Mouse (Mus musculus): Measurements from ENCODE around the gene Ago3. TPM values are rescaled to one million over a fixed set of nuclear protein-coding genes. Genes with fewer than 3 reads are reported as not detected.

Ago3 gene
- polyA plus RNA-seq (2016; fragmentation: Nextera tagmentation; extraction: Ambion mirVana) = 13.3 and 15.9 TPM in 2 replicates

- WGBS = under 1% methylated on average over 65 of the region's 65 CpGs
- Histone ChIP-seq H3K9me3 (replicated peaks) (no peaks in the 10 kb centered on the region), H3K36me3 (peaks cover 12% of the 10 kb centered on the region), H3K4me3 (peak within 1 kb of the TSS; percentile 96), H3K4me1 (peaks cover 23% of the 10 kb centered on the region), H3K27me3 (ENCODE audit: low read depth, poor library complexity, severe bottlenecking) (no peaks in the 10 kb centered on the region), H3K27ac (replicated peaks) (peak within 1 kb of the TSS; percentile 90)
- peak; percentile 95 for DNase-seq (ENCODE audit: low spot score)
Observed at GRCm38 (mm10) chr4:126429347-126430079, at the start of gene Ago3. Gene Ago3 (minus strand): TSS chr4:126429556.

DNA sequence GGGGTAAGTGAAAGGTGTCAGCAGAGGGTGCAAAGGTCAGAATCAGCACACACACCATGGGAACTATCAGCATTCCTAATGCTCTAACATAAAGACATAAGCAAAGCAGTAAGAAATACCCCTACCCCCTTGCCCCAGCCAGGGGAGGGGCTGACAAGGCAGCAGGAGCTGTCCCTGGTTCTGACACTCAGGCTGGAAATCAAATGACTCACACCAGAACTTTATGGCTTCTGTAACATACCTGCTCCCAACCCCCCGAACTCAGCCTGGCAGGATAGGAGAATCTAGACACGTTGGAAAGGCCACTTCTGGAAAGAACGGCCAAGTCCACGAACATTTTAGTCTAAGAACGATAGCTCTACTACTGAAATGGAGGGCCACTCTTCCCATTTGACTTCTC, 43.7 kb upstream of the Ago3 start:
- no peaks in the 10 kb centered on the region for H3K27me3 ChIP-seq (ENCODE audit: low read depth, poor library complexity, severe bottlenecking)
- H3K4me3 ChIP-seq = no peak overlapping the region
- DNase-seq (ENCODE audit: low spot score) = no peak
- H3K4me1 ChIP-seq = peaks cover 12% of the 10 kb centered on the region
- H3K9me3 ChIP-seq (replicated peaks) = no peaks in the 10 kb centered on the region
- WGBS = 58% methylated on average over 5 of the region's 5 CpGs
- no peaks in the 10 kb centered on the region for H3K36me3 ChIP-seq
- H3K27ac ChIP-seq (replicated peaks) = no peak overlapping the region

DNA sequence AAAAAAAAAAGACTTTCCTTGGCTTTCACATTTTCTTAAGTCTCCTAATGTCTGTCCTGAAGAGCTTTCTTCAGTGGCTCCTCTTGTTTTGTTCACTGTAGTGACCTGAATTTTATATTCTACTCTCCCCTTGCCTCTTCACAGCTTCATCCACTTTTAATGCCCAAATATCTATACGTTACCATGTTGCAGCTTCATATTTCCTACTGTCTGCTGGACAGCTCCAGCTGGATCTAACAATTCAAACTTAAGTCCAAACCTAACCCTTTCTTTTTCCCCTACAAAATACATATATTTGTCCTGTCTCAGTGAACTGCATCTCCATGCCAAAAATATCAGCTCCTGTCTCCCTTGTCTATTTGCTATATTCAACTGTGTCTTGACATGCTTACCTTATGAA, 40.0 kb upstream of the Ago3 start:
- 72% methylated on average over 1 of the region's 1 CpGs for WGBS
- Histone ChIP-seq H3K4me1 (peaks cover 47% of the 10 kb centered on the region), H3K36me3 (no peaks in the 10 kb centered on the region), H3K27ac (replicated peaks) (peak overlapping the region; percentile 100; the same call in 1 of the 2 replicates), H3K27me3 (ENCODE audit: low read depth, poor library complexity, severe bottlenecking) (no peaks in the 10 kb centered on the region), H3K9me3 (replicated peaks) (no peaks in the 10 kb centered on the region), H3K4me3 (no peak overlapping the region)
- DNase-seq (ENCODE audit: low spot score) = no peak

DNA sequence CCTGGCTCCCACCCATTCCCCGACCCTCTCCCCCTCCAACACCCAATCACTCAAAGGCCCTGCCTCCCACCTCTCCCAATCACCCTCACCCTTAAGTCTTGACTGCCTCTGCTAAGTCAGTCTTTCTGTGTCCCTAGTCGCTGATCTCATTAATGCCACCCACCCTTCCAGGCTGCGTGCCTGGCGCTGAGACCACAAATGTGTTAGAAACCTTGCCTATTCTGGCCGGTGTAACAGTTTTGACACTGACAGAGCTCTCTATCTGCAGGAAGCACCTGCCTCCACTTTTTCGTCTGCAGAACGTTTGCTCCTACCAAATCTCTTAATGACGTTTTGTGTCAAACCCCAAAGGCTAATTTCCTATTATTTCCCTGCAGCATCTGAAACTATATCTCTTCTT, 39.6 kb upstream of the Ago3 start:
- peaks cover 51% of the 10 kb centered on the region for H3K4me1 ChIP-seq
- peak overlapping the region; percentile 100 for H3K27ac ChIP-seq (replicated peaks)
- H3K9me3 ChIP-seq (replicated peaks) = no peaks in the 10 kb centered on the region
- no peaks in the 10 kb centered on the region for H3K27me3 ChIP-seq (ENCODE audit: low read depth, poor library complexity, severe bottlenecking)
- no peak for DNase-seq (ENCODE audit: low spot score)
- H3K4me3 ChIP-seq = peak overlapping the region; percentile 97
- WGBS = 8% methylated on average over 8 of the region's 8 CpGs
- H3K36me3 ChIP-seq = no peaks in the 10 kb centered on the region

- Histone ChIP-seq H3K36me3 (0 out of 2 replicates have a peak, but pooled peaks cover 1% of the 10 kb centered on the region), H3K4me3 (peak within 1 kb of the TSS; percentile 97), H3K27me3 (ENCODE audit: low read depth, poor library complexity, severe bottlenecking) (no peaks in the 10 kb centered on the region), H3K27ac (replicated peaks) (peak within 1 kb of the TSS; percentile 100), H3K4me1 (peaks cover 56% of the 10 kb centered on the region), H3K9me3 (replicated peaks) (no peaks in the 10 kb centered on the region)
- under 1% methylated on average over 55 of the region's 55 CpGs for WGBS
- peak; percentile 98 for DNase-seq (ENCODE audit: low spot score)
Observed at GRCm38 (mm10) chr4:126468285-126468901, 39.0 kb upstream of the Ago3 start, which contains the start of gene Ago1. Gene Ago1 (minus strand): TSS chr4:126468583.

GRCm38 (mm10) chr4:126467721-126468284, 38.4 kb upstream of the Ago3 start:
- under 1% methylated on average over 25 of the region's 25 CpGs for WGBS
- peak overlapping the region; percentile 97 for H3K4me3 ChIP-seq
- DNase-seq (ENCODE audit: low spot score) = peak; percentile 92
- no peaks in the 10 kb centered on the region for H3K27me3 ChIP-seq (ENCODE audit: low read depth, poor library complexity, severe bottlenecking)
- H3K9me3 ChIP-seq (replicated peaks) = no peaks in the 10 kb centered on the region
- H3K4me1 ChIP-seq = peaks cover 59% of the 10 kb centered on the region
- H3K36me3 ChIP-seq = 0 out of 2 replicates have a peak, but pooled peaks cover 3% of the 10 kb centered on the region
- H3K27ac ChIP-seq (replicated peaks) = peak overlapping the region; percentile 100

- peaks cover 17% of the 10 kb centered on the region for H3K36me3 ChIP-seq
- no peaks in the 10 kb centered on the region for H3K9me3 ChIP-seq (replicated peaks)
- H3K4me3 ChIP-seq = peak overlapping the region; percentile 97
- peak overlapping the region; percentile 100 for H3K27ac ChIP-seq (replicated peaks)
- H3K27me3 ChIP-seq (ENCODE audit: low read depth, poor library complexity, severe bottlenecking) = no peaks in the 10 kb centered on the region
- WGBS = 15% methylated on average over 8 of the region's 8 CpGs
- DNase-seq (ENCODE audit: low spot score) = no peak
- peaks cover 65% of the 10 kb centered on the region for H3K4me1 ChIP-seq
Observed at GRCm38 (mm10) chr4:126466251-126466750, 36.9 kb upstream of the Ago3 start.

- Histone ChIP-seq H3K4me1 (peaks cover 65% of the 10 kb centered on the region), H3K27me3 (ENCODE audit: low read depth, poor library complexity, severe bottlenecking) (no peaks in the 10 kb centered on the region), H3K36me3 (peaks cover 21% of the 10 kb centered on the region), H3K9me3 (replicated peaks) (no peaks in the 10 kb centered on the region), H3K27ac (replicated peaks) (peak overlapping the region; percentile 100), H3K4me3 (peak overlapping the region; percentile 97)
- DNase-seq (ENCODE audit: low spot score) = peak; percentile 93
- WGBS = 5% methylated on average over 8 of the region's 8 CpGs
Observed at GRCm38 (mm10) chr4:126465843-126466242, 36.5 kb upstream of the Ago3 start.

GRCm38 (mm10) chr4:126464892-126465235, 35.5 kb upstream of the Ago3 start:
- peaks cover 31% of the 10 kb centered on the region for H3K36me3 ChIP-seq
- 2% methylated on average over 2 of the region's 2 CpGs for WGBS
- H3K27ac ChIP-seq (replicated peaks) = peak overlapping the region; percentile 100
- peak; percentile 57 for DNase-seq (ENCODE audit: low spot score)
- H3K4me1 ChIP-seq = peaks cover 65% of the 10 kb centered on the region
- H3K27me3 ChIP-seq (ENCODE audit: low read depth, poor library complexity, severe bottlenecking) = no peaks in the 10 kb centered on the region
- no peaks in the 10 kb centered on the region for H3K9me3 ChIP-seq (replicated peaks)
- H3K4me3 ChIP-seq = peak overlapping the region; percentile 97

DNA sequence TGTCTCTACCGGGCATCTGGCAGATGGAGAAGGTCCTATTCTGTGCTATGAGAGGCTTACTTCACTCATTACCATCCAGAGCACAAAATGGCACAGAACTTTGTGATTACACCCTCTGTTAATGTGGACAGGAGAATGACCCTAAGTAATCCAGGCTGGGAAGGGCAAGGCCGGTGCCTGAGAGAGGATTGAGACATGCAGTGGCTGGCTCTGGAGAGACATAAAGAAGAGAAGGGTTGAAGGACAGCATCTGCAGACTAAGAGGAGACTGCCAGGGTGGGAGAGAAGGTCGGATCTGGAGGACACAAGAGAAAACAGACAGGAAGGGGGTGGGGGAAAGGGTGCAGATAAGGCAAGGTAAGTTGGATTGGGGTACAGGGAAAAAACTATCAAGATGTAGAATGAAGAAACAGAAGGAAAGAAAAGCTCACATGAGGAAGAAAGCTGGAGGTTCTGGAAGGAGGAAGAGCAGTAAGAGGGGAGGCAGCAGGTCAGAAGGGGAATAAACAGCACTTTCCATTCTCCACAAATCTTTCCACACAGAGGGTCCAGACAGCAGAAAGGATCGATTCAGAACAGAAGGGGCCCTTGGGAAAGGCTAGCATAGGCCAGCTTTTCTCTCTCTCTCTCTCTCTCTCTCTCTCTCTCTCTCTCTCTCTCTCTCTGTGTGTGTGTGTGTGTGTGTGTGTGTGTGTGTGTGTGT, 35.0 kb upstream of the Ago3 start:
- DNase-seq (ENCODE audit: low spot score) = peak; percentile 22
- Histone ChIP-seq H3K4me3 (peak overlapping the region; percentile 97), H3K36me3 (peaks cover 36% of the 10 kb centered on the region), H3K27ac (replicated peaks) (peak overlapping the region; percentile 100), H3K9me3 (replicated peaks) (no peaks in the 10 kb centered on the region), H3K27me3 (ENCODE audit: low read depth, poor library complexity, severe bottlenecking) (no peaks in the 10 kb centered on the region), H3K4me1 (peaks cover 64% of the 10 kb centered on the region)
- WGBS = 21% methylated on average over 4 of the region's 4 CpGs

DNA sequence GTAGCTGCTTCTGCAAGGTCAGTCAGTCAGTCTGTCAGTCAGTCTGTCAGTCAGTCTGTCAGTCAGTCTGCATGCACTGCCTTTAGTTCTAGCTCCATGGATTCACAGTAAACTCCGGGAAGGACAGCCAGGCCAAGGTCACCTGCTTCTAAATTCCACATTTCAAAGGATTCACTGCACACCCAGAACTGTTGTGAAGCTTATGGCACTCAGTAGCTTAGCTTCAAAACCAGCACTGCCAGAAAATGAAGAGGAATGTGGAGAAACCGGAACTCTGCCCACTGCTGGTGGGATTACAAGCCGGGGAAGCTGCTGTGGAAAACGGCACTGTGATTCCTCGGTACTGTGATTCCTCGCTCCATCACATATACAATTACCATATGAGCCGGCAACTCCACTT, 26.1 kb upstream of the Ago3 start:
- H3K36me3 ChIP-seq = peaks cover 100% of the 10 kb centered on the region
- WGBS = 94% methylated on average over 7 of the region's 7 CpGs

GRCm38 (mm10) chr4:126454547-126455254, 25.3 kb upstream of the Ago3 start:
- Histone ChIP-seq H3K9me3 (replicated peaks) (no peaks in the 10 kb centered on the region), H3K27ac (replicated peaks) (no peak overlapping the region), H3K4me3 (no peak overlapping the region), H3K36me3 (peaks cover 100% of the 10 kb centered on the region), H3K4me1 (no peaks in the 10 kb centered on the region), H3K27me3 (ENCODE audit: low read depth, poor library complexity, severe bottlenecking) (no peaks in the 10 kb centered on the region)
- DNase-seq (ENCODE audit: low spot score) = no peak
- WGBS = 97% methylated on average over 5 of the region's 5 CpGs

More for the DNA sequence above, 26.1 kb upstream of the Ago3 start:
- H3K9me3 ChIP-seq (replicated peaks) = no peaks in the 10 kb centered on the region
- no peaks in the 10 kb centered on the region for H3K27me3 ChIP-seq (ENCODE audit: low read depth, poor library complexity, severe bottlenecking)
- H3K27ac ChIP-seq (replicated peaks) = no peak overlapping the region
- no peak overlapping the region for H3K4me3 ChIP-seq
- no peak for DNase-seq (ENCODE audit: low spot score)
- no peaks in the 10 kb centered on the region for H3K4me1 ChIP-seq

Data from midbrain, embryonic 10.5 days (tissue).